Mouse (Mus musculus): ENCODE data around the gene Il12a.

DNA sequence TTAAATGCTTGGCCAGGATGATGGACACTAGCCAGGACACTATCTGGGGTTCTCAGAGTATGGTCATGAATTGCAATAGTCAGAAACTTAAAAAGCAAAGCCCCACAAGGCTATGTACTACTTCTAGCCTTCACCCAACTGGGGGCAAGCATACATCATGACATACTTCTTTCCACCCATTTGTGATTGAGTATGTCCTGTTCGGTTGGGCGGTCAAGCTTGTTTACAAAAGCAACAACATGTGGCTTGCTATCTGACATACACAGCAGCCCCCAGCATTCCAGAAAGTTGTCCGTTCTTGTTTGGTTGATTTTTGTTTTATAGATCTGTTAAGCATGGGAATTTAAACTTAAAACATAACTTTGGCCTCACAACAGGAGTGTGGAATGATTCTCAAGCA lies 43.2 kb upstream of the Il12a start:
- TF ChIP-seq CTCF (conservative IDR thresholded peaks at IDR 0.05; ENCODE audit: low read length) (no peak), POU5F1 (IDR thresholded peaks at IDR 0.05; ENCODE audit: borderline replicate concordance, low read length) (no peak)
